Mouse (Mus musculus): ENCODE results near the gene Tchhl1. TPM values are rescaled to one million over a fixed set of nuclear protein-coding genes. Genes with fewer than 3 reads are reported as not detected.

Gene Tchhl1
- 6.4 TPM for polyA plus RNA-seq (2014; fragmentation: Illumina TruSeq; extraction: RNeasy Lipid Tissue Mini Kit (QIAGEN cat#74804); ENCODE audit: low read depth, low replicate concordance)

DNA sequence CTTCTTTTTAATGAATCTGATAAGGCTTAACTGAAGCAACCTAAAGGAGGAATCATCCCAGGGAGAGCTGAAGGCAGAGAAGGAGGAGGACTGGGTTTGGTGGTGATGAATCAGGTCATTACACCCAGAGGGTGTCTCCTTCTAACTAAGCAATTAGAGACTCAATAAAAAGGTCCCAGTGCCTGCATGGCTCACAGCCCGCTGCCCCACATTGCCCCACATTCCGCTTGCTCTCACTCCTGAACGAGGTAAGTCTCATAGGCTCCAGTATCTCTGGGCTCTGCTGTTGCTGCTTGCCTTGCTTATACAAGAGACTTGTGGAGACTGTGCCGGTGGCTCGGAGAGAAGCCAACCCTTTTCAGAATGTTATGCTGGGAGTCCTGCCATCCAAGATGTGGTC, at the start of gene Tchhl1:
TSS of gene Tchhl1 (plus strand) at position 194 of the 400 bp plus-strand sequence.

DNA sequence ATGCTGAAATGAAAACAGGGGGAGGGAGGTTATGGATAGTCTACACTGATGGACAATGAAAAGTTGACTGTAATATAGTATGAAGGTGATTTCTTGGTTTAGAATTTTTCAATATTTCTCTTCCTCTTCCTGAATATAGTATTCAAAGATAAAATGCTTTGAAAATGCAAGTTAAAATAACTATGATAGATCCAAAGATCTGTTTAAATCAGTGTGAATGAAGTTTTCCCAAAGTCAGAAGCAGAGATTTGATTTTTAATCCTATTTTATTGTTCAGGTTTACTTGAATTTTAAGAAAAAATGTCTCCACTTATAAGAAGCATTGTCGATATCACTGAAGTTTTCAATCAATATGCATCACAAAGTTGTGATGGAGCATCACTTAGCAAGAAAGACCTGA, 26.5 kb upstream of the Tchhl1 start, which contains the start of gene Tchh:
TSS of gene Tchh (plus strand) at position 301 of the 400 bp plus-strand sequence.

DNA sequence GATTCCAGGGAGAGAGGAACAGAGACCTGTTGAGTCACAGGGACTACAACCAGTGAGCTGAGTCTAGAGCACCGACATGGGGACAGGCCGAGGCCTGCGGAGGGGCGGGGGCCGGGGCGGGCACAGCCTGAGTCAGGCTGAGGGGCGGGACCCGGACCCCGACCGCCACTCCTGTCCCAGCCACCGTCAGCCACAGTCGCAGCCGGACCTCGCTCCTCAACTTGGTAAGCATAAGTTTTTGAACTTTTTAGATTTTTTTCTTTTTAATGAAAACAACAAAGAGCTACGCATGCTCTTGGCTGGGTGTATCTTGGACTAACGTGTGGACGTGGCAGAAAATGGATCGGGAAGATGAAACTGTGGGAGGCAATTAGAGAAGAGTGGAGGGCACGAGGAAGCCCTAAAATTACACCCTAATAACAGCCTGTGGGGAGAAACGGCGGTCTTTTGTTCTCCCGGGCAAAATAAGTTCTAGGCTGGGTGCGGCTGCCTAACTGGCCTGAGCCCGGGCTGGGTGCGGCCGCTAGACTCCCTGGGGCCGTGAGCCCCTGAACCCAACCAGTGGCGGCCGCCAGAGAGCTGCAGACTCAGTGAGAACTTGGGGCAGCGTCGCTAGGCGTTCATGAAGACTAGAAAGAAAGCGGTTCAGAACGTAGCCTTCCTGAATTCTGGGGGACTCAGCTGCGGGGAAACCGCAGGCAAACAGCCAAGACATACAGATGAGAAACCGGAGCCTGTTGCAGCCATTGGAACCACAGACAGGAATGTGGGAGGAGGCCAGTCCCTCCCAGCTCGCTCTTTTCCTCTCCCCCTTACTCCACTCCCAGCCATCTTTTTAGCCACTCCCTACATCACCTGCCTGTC, 52.0 kb downstream of the Tchhl1 start, which contains the start of gene S100a11:
TSS of gene S100a11 (plus strand) at position 159 of the 864 bp plus-strand sequence.

Other genes starting within 250 kb of the Tchhl1 start
- not detected for gene Flg, start 195.2 kb upstream of the Tchhl1 start, polyA plus RNA-seq (2014; fragmentation: Illumina TruSeq; extraction: RNeasy Lipid Tissue Mini Kit (QIAGEN cat#74804); ENCODE audit: low read depth, low replicate concordance)
- gene Hrnr, start 149.0 kb upstream of the Tchhl1 start, polyA plus RNA-seq (2014; fragmentation: Illumina TruSeq; extraction: RNeasy Lipid Tissue Mini Kit (QIAGEN cat#74804); ENCODE audit: low read depth, low replicate concordance), result not detected
- not detected for gene Rptn, start 75.1 kb upstream of the Tchhl1 start, polyA plus RNA-seq (2014; fragmentation: Illumina TruSeq; extraction: RNeasy Lipid Tissue Mini Kit (QIAGEN cat#74804); ENCODE audit: low read depth, low replicate concordance)
- 5.9 TPM for gene Tchh, start 26.4 kb upstream of the Tchhl1 start, polyA plus RNA-seq (2014; fragmentation: Illumina TruSeq; extraction: RNeasy Lipid Tissue Mini Kit (QIAGEN cat#74804); ENCODE audit: low read depth, low replicate concordance)
- gene S100a11, start 51.7 kb downstream of the Tchhl1 start, polyA plus RNA-seq (2014; fragmentation: Illumina TruSeq; extraction: RNeasy Lipid Tissue Mini Kit (QIAGEN cat#74804); ENCODE audit: low read depth, low replicate concordance), result 365 TPM
- gene S100a10, start 86.3 kb downstream of the Tchhl1 start, polyA plus RNA-seq (2014; fragmentation: Illumina TruSeq; extraction: RNeasy Lipid Tissue Mini Kit (QIAGEN cat#74804); ENCODE audit: low read depth, low replicate concordance), result 84.1 TPM
- not detected for gene Tdpoz2, start 183.9 kb downstream of the Tchhl1 start, polyA plus RNA-seq (2014; fragmentation: Illumina TruSeq; extraction: RNeasy Lipid Tissue Mini Kit (QIAGEN cat#74804); ENCODE audit: low read depth, low replicate concordance)
- gene Tdpoz1, start 207.6 kb downstream of the Tchhl1 start, polyA plus RNA-seq (2014; fragmentation: Illumina TruSeq; extraction: RNeasy Lipid Tissue Mini Kit (QIAGEN cat#74804); ENCODE audit: low read depth, low replicate concordance), result not detected
- not detected for gene Gm37596, start 224.3 kb downstream of the Tchhl1 start, polyA plus RNA-seq (2014; fragmentation: Illumina TruSeq; extraction: RNeasy Lipid Tissue Mini Kit (QIAGEN cat#74804); ENCODE audit: low read depth, low replicate concordance)